Mouse (Mus musculus): ENCODE measurements around the gene Olfr926.
"Not testable (repeated sequence)": the region's sequence is repeated elsewhere in the genome, so short reads cannot be mapped to it uniquely, and the experiment has no call there.

Olfr926 gene

GRCm38 (mm10) chr9:38876826-38877225 is at the start of gene Olfr926:
TSS of gene Olfr926 (plus strand) at chr9:38877126.
- no peak for DNase-seq (ENCODE audit: low read depth, low spot score)

- DNase-seq (ENCODE audit: low read depth, low spot score), result no peak
Measured at GRCm38 (mm10) chr9:38833027-38833426, 43.9 kb upstream of the Olfr926 start.

- DNase-seq (ENCODE audit: low read depth, low spot score), result no peak
Measured at GRCm38 (mm10) chr9:38844149-38844548, 32.8 kb upstream of the Olfr926 start, which contains the start of gene Olfr924. TSS of gene Olfr924 (plus strand) at chr9:38844449.

- DNase-seq (ENCODE audit: low read depth, low spot score), result no peak
Measured at GRCm38 (mm10) chr9:38854760-38855159, 22.2 kb upstream of the Olfr926 start, which contains the start of gene Olfr26. TSS of gene Olfr26 (plus strand) at chr9:38855060.

GRCm38 (mm10) chr9:38874880-38875279 is 2.0 kb upstream of the Olfr926 start:
- DNase-seq (ENCODE audit: low read depth, low spot score), result not testable (repeated sequence)
